Mouse (Mus musculus) heart, adult 10 weeks (tissue): ENCODE data around the gene Adamtsl3. TPM values are rescaled to one million over a fixed set of nuclear protein-coding genes. Genes with fewer than 3 reads are reported as not detected.

Experiments
- polyA plus RNA-seq: library from polyadenylated mRNA; stranded (reverse); fragments of 350-450 nt; fragmentation: Illumina TruSeq; extraction: RNeasy Lipid Tissue Mini Kit (QIAGEN cat#74804); gene quantifications from one replicate; pipeline ENCODE4 v1.2.3, GENCODE M21; 2014; ENCODE audit warnings: low read depth, low replicate concordance

The Adamtsl3 gene
- 2.5 TPM for polyA plus RNA-seq

GRCm38 (mm10) chr7:82335211-82336121 is at the start of gene Adamtsl3:
Adamtsl3 (plus strand) TSS chr7:82335694.

GRCm38 (mm10) chr7:82648353-82649080 is 313.0 kb downstream of the Adamtsl3 start, which contains the start of the genes Saxo2 and Efl1:
Saxo2 (minus strand) TSS chr7:82648528.
Efl1 (plus strand) TSS chr7:82648614.

Other genes with a start within 250 kb of the Adamtsl3 start
- 1.1 TPM for gene Sh3gl3, start 161.9 kb upstream of the Adamtsl3 start, polyA plus RNA-seq